Mouse (Mus musculus) forebrain, embryonic 16.5 days (tissue): Measurements from ENCODE around the gene Olfr698. TPM values are rescaled to one million over a fixed set of nuclear protein-coding genes. Genes with fewer than 3 reads are reported as not detected.
"Not testable (repeated sequence)": the region's sequence is repeated elsewhere in the genome, so short reads cannot be mapped to it uniquely, and the experiment has no call there.

Experiments
- ATAC-seq: fragments of 200-750 bp; cut with Nextera tagmentation; 2 replicates; pipeline ENCODE4 v1.8.0; 2017; ENCODE audit warnings: mild to moderate bottlenecking, moderate library complexity
- H3K27ac ChIP-seq: fragments of 300-500 bp; sonication (generic); 2 replicates; pipeline ENCODE4 v1.5.1; 2014; ENCODE audit warnings: low read length, control low read depth
- H3K27me3 ChIP-seq: fragments of 300-500 bp; sonication (generic); replicated peaks from 2 replicates; pipeline ENCODE4 v1.6.1; 2014; ENCODE audit warnings: low read length; ENCODE audit not compliant: control insufficient read depth, insufficient read depth
- H3K36me3 ChIP-seq: fragments of 300-500 bp; sonication (generic); 2 replicates; pipeline ENCODE4 v1.6.1; 2014; ENCODE audit not compliant: control insufficient read depth, insufficient read depth
- H3K4me1 ChIP-seq: fragments of 300-500 bp; sonication (generic); replicated peaks from 2 replicates; pipeline ENCODE4 v1.6.1; 2014; ENCODE audit warnings: low read length; ENCODE audit not compliant: control insufficient read depth, insufficient read depth
- H3K4me2 ChIP-seq: fragments of 300-500 bp; sonication (generic); 2 replicates; pipeline ENCODE4 v1.6.1; 2014; ENCODE audit warnings: mild to moderate bottlenecking, low read length, control low read depth
- H3K4me3 ChIP-seq: fragments of 300-500 bp; sonication (generic); replicated peaks from 2 replicates; pipeline ENCODE4 v1.5.1; 2014; ENCODE audit warnings: mild to moderate bottlenecking, low read length, control low read depth
- H3K9ac ChIP-seq: fragments of 300-500 bp; sonication (generic); replicated peaks from 2 replicates; pipeline ENCODE4 v1.6.1; 2014; ENCODE audit warnings: low read depth, low read length, control low read depth
- H3K9me3 ChIP-seq: fragments of 300-500 bp; sonication (generic); 2 replicates; pipeline ENCODE4 v1.6.1; 2016; ENCODE audit warnings: low read length; ENCODE audit not compliant: control insufficient read depth
- whole genome bisulfite sequencing: fragments of 180-500 bp; shearing (Covaris S2); extraction: QIAGEN DNeasy Blood & Tissue Kit; methylation state at CpG from one replicate; pipeline ENCODE4 v1.1.7; 2014; 5-methylcytosine and 5-hydroxymethylcytosine counted together
- polyA plus RNA-seq: library from polyadenylated mRNA; unstranded; fragments of >200 nt; fragmentation: Nextera tagmentation; extraction: Ambion mirVana; gene quantifications from 2 replicates; pipeline ENCODE4 v1.2.1, GENCODE M21; 2015

Olfr698 gene
- polyA plus RNA-seq, 1 experiment from 2014 or later: not detected

GRCm38 (mm10) chr7:106716296-106716695, 38.9 kb downstream of the Olfr698 start, which contains the start of gene Olfr695:
TSS of gene Olfr695 (minus strand) at chr7:106716396.
- no peak within 1 kb of the TSS for H3K4me3 ChIP-seq
- H3K9me3 ChIP-seq: no peaks in the 10 kb centered on the region
- H3K27me3 ChIP-seq: no peaks in the 10 kb centered on the region
- H3K36me3 ChIP-seq: no peaks in the 10 kb centered on the region
- no peaks in the 10 kb centered on the region for H3K4me1 ChIP-seq
- H3K9ac ChIP-seq: no peak within 1 kb of the TSS
- no peak for ATAC-seq
- H3K4me2 ChIP-seq: no peak within 1 kb of the TSS
- H3K27ac ChIP-seq: no peak within 1 kb of the TSS

GRCm38 (mm10) chr7:106711463-106711862, 43.7 kb downstream of the Olfr698 start:
- H3K36me3 ChIP-seq: no peaks in the 10 kb centered on the region
- no peak overlapping the region for H3K4me2 ChIP-seq
- 94% methylated on average over 6 of the region's 6 CpGs for WGBS
- H3K9ac ChIP-seq: no peak overlapping the region
- H3K27me3 ChIP-seq: no peaks in the 10 kb centered on the region
- no peak overlapping the region for H3K27ac ChIP-seq
- H3K4me3 ChIP-seq: no peak overlapping the region
- H3K9me3 ChIP-seq: no peaks in the 10 kb centered on the region
- H3K4me1 ChIP-seq: no peaks in the 10 kb centered on the region
- no peak for ATAC-seq

GRCm38 (mm10) chr7:106707705-106708104, 47.5 kb downstream of the Olfr698 start:
- not testable (repeated sequence) for ATAC-seq, H3K9ac ChIP-seq, H3K27me3 ChIP-seq, H3K36me3 ChIP-seq, H3K4me3 ChIP-seq, H3K27ac ChIP-seq, H3K9me3 ChIP-seq, H3K4me2 ChIP-seq, H3K4me1 ChIP-seq
- WGBS: 89% methylated on average over 10 of the region's 10 CpGs

Other genes starting within 250 kb of the Olfr698 start
- gene Olfr693, start 74.8 kb downstream of the Olfr698 start, polyA plus RNA-seq: not detected in 2 replicates
- gene Olfr694, start 63.6 kb downstream of the Olfr698 start, polyA plus RNA-seq: not detected in 2 replicates
- gene Olfr695, start 39.0 kb downstream of the Olfr698 start, polyA plus RNA-seq: not detected in 2 replicates
- gene Olfr697, start 13.0 kb downstream of the Olfr698 start, polyA plus RNA-seq: not detected in 2 replicates
- not detected in 2 replicates for gene Olfr699, start 37.8 kb upstream of the Olfr698 start, polyA plus RNA-seq
- gene Olfr700, start 53.4 kb upstream of the Olfr698 start, polyA plus RNA-seq: not detected in 2 replicates
- not detected in 2 replicates for gene Olfr701, start 58.7 kb upstream of the Olfr698 start, polyA plus RNA-seq
- gene Olfr702, start 78.5 kb upstream of the Olfr698 start, polyA plus RNA-seq: not detected in 2 replicates
- gene Olfr703, start 88.0 kb upstream of the Olfr698 start, polyA plus RNA-seq: not detected in 2 replicates
- not detected in 2 replicates for gene Olfr704, start 107.8 kb upstream of the Olfr698 start, polyA plus RNA-seq
- gene Olfr705, start 121.5 kb upstream of the Olfr698 start, polyA plus RNA-seq: not detected in 2 replicates
- not detected in 2 replicates for gene Olfr706, start 132.8 kb upstream of the Olfr698 start, polyA plus RNA-seq
- not detected in 2 replicates for gene Olfr707, start 145.8 kb upstream of the Olfr698 start, polyA plus RNA-seq
- gene Olfr1532-ps1, start 152.6 kb upstream of the Olfr698 start, polyA plus RNA-seq: not detected in 2 replicates
- not detected in 2 replicates for gene Olfr709-ps1, start 176.8 kb upstream of the Olfr698 start, polyA plus RNA-seq
- gene Olfr710, start 192.9 kb upstream of the Olfr698 start, polyA plus RNA-seq: not detected in 2 replicates
- not detected in 2 replicates for gene Olfr6, start 208.5 kb upstream of the Olfr698 start, polyA plus RNA-seq
- gene Olfr711, start 220.1 kb upstream of the Olfr698 start, polyA plus RNA-seq: not detected in 2 replicates